Mouse (Mus musculus) natural killer cell, adult 2 months (primary cell): Measurements from ENCODE around the gene Cpvl.
A peak's percentile ranks its signal among the peaks of the same experiment; 100 is the strongest.

Experiments used
- DNase-seq, 2 experiments: peaks; one replicate each; pipeline ENCODE4 v3.0.0; 2022; ENCODE audit warnings: low spot score in 2 of 2

Gene Cpvl

GRCm38 (mm10) chr6:53972238-53972743, 6.2 kb downstream of the Cpvl start:
- DNase-seq = no peak

DNA sequence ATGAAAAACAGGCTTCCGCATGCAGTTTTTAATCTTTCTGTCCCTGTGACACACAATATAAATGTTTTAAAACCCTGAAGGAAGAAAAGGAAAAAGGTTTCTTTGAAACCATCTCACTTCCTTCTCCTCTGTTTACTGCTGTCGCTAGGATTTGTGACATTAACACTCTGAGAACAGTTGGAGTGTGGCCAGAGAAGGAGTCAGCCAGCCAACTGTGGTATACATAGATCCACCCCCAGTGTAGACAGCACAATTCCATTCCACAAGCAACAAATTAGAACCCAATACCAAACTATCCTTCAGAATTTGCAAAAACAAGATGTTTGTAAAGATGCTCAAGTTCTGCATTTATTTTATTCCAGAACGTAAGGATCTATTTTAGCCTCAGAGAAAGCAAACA, 6.7 kb downstream of the Cpvl start:
- no peak for DNase-seq

DNA sequence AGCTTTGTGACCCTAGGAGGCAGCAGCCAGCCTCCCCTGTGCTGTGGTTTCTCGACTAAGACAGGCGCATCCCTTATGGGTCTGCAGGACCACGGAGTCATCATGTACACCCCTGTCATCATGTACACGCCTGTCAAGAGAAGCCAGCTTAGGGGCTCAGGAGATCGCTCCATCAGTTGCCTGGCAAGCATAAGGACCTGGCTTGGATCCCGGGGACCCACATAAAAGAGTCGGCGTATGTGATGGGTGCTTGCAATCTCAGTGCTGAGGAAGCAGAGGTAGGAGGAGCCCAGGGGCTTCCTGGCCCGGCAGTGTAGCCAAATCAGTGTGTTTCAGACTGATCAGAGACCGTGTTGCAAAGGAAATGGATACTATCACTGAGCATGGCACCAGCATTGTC, 9.4 kb downstream of the Cpvl start:
- no peak for DNase-seq

DNA sequence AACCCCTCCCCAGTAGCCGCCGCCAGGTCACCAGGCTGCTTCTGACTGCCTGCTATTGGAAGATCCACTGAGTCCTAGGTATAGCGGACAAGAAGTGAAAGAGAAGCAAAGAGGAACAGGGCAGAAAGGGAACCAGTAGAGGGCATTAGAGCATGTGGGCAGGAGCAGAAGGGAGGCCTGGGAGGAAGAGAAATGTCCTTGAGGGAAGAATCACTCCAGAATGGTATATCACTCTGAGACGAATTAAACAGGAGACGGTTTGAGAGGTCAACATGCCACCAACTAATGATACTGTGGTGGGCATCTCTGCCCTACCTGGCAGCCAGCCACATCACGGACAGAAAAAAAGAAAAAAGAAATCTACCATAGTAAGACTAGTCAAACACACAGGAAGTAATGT, 9.9 kb downstream of the Cpvl start:
- DNase-seq = no peak

DNA sequence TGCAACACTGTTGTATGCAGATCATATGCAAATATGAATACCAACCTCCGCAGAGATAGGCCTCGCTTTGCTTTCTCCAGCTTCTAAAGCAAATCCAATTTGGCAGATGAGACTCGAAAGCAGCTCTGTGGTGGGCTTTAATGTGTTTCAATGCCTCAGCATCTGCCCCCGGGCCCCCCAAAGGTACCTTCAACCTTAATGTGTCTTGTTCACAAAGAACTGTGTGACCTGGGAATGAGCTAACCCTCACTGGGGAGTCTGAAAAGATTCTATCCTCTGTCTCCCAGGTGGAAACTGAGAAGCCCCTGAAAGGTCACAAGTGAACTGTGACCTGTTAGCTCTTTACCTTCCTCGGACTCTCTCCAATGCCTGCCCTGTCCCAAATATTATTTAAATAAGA, 11.9 kb downstream of the Cpvl start:
- DNase-seq = no peak

GRCm38 (mm10) chr6:53965900-53966299, 12.6 kb downstream of the Cpvl start:
- DNase-seq = no peak

- DNase-seq = no peak
Observed at GRCm38 (mm10) chr6:53963906-53964496, 14.5 kb downstream of the Cpvl start.

DNA sequence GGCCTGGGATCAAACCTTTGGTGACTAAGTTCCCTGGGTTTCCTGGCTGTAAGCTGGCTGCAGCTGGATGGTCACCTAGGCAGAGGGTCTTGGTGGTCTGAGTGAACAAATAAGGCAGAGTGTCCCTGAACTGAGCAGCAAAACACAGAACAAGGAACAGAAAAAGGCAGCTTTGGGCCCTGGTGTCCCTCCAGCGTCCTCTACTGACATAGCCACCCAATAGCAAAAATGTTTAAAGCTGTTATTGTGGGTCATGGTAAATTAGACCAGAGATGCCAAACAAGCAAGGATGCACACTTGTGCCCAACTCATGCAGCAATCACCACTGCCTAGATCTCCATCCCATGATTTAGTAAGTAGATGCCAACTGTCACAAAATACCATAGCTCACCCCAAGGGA, 16.5 kb downstream of the Cpvl start:
- DNase-seq = no peak

- DNase-seq = no peak
Observed at GRCm38 (mm10) chr6:53959826-53960225, 18.6 kb downstream of the Cpvl start.

DNA sequence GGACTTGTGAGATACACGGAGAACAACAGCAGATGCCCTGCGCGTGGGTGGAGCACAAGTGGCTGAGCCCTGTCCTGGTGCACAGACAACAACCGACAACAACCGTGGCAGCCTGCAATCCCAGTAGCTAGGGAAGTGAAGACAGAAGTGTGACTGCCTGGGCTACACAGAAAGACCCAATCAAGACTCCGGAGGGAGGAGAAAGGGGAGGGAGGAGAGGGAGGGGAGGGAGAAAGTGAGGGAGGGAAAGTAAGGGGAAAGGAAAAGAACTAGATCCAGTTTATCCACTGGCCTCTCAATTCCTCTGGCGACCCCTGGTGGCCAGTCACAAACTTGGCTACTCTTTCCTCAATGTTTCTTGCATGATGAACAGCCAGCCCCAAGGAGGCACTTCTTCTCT, 20.1 kb downstream of the Cpvl start:
- peak in 1 of 2 experiments; percentile 29 for DNase-seq

- DNase-seq = no peak
Observed at GRCm38 (mm10) chr6:53956513-53956912, 22.0 kb downstream of the Cpvl start.

GRCm38 (mm10) chr6:53955846-53956245, 22.6 kb downstream of the Cpvl start:
- no peak for DNase-seq

GRCm38 (mm10) chr6:53955271-53955670, 23.2 kb downstream of the Cpvl start:
- no peak for DNase-seq

GRCm38 (mm10) chr6:53954106-53954505, 24.4 kb downstream of the Cpvl start:
- DNase-seq = no peak

DNA sequence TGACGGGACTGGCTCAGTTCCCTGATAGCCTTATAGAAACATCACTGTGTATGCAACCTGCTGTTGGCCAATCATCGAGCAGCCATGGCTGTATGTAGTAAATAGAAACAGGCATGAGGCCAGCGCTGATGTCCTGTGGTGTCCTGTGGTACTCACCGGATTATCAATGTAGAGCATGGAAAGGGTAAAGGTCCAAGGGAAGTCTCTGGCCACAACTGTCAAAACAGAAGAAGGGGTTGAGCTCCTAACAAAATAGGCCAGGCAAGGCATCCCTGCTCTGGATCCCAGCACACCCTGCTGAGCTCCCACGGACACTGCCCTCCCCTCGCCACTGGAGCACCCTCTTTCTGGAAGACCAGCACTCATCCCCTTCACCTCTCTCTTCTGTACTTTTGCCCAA, 25.1 kb downstream of the Cpvl start:
- no peak for DNase-seq

DNA sequence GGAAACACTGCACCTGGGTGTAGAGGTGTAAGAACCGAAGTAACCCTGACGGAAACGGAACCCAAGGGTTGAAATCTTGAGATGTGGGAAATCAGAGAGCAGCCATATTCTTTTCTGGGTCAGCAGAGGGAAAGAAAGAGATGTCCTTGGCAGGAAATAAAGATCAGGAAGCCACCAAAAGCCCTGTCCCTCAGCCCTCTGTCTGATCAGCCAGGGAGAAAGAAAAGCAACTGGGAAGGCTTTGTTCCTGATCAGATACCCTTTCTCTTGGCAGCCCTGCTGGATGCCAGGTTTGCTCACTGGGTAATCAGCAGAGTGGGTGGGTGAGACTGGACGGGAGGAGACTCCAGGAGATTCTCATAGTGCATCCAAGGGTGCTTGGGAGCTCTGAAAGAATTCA, 27.1 kb downstream of the Cpvl start:
- no peak for DNase-seq

- DNase-seq = no peak
Observed at GRCm38 (mm10) chr6:53950876-53951275, 27.6 kb downstream of the Cpvl start.

DNA sequence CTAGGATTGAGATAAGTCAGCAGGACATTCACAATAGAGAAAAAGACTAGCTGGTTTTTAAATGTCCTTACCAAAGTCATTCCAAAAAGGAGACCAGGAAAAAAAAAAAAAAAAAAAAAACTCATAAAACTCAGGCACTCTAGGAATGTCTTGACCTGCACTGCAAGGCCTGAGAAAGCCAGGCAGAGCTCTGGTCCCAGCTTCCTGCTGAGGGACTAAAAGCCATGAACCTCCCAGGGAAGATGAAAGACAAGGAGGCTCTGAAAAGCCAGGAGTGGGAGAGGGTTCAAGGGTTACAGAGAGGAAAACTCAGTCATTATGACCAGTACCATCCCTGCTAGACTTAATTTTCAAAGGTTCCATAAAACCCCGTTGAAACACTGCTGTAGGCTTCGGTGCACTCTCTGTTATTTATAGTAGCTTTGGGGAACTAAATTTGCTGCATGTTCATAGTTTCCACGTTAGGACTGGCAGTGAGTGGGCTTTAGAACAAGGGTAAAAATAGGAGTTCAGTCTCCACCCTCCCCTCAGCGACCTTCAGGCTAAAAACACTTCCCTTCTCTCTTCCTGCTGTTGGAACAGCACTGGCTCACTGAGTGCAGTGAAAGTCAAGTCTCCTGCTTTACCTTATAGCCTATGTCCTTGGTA, 30.0 kb downstream of the Cpvl start:
- DNase-seq = no peak

DNA sequence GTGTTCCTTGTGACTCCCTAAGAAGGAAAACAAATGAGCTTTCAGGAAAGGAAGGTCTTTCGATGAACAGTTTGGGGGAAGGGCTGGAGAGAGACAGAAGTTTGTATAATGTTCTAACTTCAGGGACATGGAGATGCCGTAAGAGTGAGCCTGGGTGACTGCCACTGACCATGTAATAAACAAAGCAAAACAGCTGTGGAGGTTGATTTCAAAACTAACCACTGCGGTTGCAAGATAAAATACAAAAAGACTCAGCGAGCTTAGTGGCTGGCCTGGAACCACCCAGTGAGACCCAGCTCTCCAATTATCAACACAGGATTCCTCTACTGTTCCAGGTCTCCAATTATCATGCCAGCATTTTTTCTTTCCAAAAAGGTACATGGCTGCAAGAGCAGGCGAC, 33.6 kb downstream of the Cpvl start:
- no peak for DNase-seq

DNA sequence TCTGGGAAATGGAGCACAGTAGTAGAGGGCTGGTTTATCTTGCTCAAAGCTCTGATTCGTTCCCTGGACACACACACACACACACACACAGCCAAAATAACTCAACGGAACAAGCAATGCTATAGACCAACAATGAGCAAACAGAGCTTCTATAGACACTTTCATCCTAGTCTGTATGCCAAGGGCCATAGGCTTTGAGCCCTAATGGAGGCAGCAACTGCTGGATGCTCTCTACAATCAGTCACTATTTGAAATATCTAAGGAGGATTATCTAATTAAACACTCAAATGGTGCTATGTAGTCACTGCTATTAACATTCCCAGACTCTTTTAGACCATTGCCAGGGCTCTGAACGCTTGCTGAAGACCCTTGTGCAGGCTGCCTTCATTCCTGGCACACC, 34.1 kb downstream of the Cpvl start:
- DNase-seq = no peak

GRCm38 (mm10) chr6:53942190-53942831, 36.2 kb downstream of the Cpvl start:
- no peak for DNase-seq

DNA sequence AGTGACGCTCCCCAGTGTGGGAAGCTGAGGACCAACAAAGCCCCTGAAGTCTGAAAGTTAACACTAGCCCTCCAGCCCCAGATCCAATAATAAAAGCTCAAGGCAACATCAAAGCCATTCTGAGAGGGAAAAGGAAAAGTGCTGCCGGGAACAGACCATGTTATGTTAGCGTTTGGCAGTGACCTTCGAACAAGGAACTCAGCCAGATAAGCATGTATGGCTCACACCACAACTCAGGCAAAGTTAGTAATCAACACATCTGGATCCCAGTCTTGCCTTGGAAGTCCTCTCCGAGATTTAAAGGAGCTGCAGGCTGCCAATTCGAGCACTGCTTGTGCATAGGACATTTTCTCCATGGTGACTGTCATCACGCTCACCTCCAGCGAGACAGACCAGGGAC, 38.7 kb downstream of the Cpvl start:
- DNase-seq = no peak

GRCm38 (mm10) chr6:53938942-53939341, 39.5 kb downstream of the Cpvl start:
- no peak for DNase-seq
